Mouse (Mus musculus) frontal cortex, postnatal 25 days (tissue): ENCODE data around the gene Stt3b.

Experiments
- DNase-seq, 2 experiments: peaks; one replicate each; pipeline ENCODE4 v3.0.0; 2022; ENCODE audit warnings: low spot score in 2 of 2

The Stt3b gene

DNA sequence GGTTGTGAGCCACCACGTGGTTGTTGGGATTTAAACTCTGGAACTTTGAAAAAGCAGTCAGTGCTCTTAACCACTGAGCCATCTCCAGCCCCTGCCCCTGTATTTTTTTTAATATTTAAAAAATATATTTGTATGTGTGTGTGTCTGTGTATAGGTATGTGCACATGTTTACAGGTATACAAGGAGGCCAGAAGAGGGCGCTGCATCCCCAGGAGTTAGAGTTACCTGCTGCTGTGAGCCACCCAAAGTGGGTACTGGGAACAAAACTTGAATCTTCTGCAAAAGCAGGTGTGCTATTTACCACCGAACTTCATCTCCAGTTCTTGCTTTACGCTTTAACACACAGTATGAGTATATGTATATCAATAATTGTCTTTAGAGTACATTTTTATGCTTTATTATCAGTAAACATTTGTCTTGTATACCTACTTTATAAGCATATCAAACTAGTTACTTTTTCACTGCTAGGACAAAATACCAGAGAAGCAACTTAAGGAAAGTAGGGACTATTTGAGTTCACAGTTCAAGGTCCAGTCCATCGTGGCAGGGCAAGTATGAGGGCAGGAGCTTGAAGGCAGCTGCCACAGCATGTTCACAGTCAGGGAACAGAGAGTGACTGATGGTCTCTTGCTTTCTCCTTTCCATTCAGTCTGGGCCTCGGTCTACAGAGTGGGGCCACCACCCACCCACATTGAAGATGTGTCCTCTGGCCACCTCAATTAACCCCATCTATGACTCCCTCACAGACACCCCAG, 8.6 kb upstream of the Stt3b start:
- DNase-seq, result no peak

DNA sequence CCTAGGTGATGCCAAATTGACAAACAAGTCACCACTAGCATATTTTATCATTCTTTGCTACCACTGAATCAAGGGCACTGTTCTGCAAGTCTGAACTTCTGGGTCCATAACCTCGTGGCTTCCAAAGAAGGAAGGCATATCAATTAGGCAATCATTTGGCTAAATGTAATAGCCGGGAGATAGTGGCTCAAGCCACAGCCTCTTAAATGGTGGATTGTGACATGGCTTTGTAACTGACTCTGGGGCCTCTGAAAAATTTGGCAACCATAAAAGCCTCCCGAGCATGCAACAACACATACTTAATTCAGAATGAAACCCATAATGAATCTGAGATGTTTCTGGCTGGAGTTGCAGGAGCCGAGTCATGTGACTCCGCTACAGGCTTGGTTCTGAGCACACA, 6.8 kb upstream of the Stt3b start:
- DNase-seq, result no peak

DNA sequence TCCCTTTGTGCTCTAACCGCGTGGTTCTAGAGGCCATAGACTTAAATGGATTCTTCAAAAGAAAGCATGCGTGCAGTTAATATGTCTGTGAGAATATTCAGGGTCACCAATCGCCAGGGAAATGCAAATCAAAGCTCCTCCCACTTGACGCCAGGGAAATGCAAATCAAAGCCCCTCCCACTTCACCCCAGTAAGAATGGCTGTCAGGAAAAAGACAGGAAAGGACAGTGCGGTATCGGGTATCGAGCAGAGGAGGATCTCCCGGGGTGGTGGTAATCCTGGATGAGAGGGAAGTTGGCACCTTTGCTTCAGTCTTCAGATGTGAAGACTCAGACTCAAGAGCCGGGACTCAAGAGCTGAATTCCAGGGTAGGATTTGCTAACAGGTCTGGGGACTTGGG, 4.3 kb upstream of the Stt3b start:
- no peak for DNase-seq

DNA sequence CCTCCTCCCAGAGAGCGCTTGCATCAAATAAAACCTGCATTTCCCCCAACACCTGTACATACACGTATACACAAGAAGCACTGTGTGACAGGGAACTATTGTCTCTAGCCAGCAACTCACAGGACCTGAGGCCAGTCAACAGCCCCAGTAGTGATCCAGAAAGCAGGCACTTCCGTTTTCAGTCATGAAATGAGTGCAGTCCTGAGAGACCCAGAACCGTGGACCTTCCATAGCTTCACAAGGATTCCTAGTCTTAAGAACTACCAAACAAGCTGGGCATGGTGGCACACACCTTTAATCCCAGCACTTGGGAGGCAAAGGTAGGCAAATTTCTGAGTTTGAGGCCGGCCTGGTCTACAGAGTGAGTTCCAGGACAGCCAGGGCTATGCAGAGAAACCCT, 3.6 kb upstream of the Stt3b start:
- DNase-seq, result no peak

DNA sequence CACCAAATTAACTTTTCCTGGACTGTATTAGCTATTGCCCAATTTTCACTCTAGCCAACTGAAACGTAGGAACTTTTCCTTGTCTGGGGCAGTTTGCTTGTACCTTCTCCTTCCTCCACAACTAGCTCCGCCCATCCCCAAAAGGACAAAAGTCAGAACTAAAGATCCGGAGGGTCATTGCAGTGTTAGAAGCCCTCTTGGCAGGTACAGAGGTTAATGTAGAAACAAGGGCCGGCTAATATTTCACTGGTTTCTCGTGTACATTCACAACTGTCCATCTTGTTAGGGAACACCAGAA, 951 bp upstream of the Stt3b start:
- no peak for DNase-seq

DNA sequence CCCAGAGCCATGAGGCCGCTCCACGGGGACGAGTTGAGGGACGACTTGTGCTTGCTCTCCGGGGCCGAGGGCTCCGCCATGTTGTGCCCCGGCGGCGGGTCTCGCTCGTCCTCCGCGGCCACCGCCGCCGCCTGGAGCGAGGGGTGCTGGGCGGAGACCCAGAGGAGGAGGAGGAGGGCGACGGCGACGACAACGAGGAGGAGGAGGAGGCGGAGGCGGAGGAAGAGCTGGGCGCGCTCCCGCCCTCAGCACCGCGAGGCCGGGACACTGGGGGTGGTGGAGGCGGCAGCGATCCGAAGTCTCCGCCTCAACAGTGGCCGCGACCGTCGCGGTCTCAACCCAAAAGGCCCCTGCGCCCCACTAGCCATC, 260 bp downstream of the Stt3b start:
- peak in 1 of 2 experiments; percentile 58 for DNase-seq

DNA sequence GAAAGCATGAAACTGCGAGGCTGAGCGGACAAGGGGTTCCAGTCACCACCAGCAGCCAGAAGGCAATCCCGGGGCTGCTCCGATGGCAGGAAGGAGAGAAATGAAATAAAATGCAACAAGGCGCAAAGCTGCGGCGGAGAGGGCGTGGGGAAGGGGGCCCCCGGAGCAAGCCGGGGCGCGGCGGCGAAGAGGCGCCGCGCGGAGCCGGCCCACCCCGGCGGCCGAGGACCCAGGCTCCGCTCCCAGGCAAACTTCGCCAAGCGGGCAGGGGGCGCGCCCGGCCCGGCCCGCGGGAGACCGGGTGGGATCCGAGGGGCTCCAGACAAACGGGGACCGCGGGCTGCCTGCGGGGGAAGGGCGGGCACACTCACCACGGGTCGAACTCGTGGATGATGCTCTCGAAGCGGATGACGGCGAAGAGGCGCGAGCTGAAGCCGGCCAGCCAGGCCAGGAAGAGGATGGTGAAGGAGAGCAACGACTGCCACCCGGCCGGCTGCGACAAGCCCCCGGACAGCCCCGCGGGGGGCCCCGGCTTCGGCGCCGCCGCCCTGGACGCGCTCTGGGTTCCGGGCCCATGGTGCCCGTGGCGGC, 745 bp downstream of the Stt3b start:
- DNase-seq, result no peak

DNA sequence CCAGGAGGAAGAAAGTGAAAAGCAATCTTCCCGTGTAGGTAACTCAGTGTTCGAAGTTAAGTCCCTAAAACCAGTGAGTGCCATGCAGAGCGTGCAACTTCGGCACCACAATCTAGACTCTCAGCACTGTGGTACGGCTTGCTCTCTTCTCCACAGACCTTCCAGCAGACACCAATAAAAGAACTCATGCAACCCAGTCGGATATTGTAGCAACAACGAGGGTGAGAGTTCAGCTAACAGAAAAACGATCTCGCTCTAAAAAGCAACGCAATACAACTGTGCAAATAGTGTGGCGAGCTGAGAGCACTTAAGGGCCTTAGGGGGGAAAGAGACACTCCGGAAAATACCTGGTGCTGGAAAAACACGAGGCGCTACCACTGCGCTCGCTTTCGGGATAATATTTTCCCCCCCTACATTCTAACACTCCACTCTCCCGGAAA, 1.3 kb downstream of the Stt3b start:
- DNase-seq, result no peak

DNA sequence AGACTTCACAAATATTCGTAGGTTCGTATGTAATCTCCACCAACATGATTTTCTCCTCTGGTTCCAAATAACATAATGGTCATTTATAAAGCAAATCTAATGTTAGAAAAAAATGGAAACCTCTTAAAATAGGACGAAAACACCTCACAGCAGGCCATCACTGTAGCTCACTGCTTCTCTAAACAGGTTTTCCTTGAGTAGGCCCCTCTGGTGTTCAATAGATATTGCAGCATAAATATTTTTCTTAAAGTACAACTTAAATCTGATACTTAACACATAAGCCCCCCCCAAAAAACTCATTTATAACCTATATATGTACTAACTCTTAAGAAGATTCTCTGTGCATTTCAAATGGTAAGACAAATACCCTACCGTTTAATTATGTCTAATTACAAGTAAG, 1.8 kb downstream of the Stt3b start:
- no peak for DNase-seq

DNA sequence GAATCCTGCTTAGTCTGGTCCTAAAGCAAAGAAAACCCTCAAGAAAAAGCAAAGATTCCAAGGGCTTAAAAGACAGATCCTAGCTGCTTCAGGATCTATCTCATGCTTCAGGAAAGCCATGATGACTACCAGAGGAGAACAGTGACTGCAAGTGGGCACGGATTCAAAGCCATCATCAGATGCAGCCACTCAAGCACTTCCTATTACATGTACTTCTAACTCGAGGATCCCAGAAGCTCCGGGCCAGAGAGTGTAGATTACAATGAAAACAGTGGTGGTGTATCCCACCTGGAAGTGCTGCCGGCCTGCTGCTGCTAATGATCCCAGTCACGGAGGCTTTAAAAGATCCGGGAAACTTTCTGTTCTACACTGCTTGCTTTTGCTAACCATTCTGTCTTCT, 4.0 kb downstream of the Stt3b start:
- DNase-seq, result no peak

DNA sequence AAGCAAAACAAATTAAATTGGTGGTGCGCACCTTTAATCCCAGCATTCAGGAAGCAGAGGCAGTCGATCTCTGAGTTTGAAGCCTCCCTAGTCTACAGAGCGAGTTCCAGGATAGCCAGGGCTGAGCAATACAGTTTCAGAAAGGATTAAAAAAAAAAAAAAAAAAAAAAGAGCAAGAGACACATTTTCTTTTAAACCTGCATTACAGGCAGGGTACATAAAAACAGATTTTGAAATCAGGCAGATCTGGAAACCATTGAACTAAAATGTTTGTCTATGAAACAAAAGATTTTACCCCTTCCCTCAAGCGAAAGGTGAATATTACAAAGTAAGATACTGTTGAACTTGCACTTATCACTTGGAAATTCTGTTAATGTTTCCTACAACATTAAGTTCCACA, 6.1 kb downstream of the Stt3b start:
- no peak for DNase-seq

DNA sequence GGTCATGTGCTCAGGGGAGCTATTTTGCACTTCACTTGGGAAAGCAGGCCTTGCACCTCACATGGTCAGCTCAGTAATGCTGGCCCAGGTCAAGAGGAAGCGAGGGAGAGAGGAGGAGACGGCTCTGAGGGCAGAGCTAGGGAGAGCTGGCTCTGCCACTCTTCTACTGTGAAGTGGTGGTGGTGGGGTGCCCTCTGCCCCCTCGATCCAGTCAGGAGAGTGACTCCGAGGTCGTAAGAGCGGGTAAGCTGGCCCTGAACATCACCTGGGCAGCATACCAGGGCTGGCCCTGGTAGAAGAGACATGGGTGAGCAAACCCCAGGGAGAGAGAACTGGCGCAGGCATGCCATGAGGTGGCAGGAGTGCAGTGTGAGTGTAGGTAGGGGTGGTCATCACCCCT, 8.6 kb downstream of the Stt3b start:
- DNase-seq, result no peak

DNA sequence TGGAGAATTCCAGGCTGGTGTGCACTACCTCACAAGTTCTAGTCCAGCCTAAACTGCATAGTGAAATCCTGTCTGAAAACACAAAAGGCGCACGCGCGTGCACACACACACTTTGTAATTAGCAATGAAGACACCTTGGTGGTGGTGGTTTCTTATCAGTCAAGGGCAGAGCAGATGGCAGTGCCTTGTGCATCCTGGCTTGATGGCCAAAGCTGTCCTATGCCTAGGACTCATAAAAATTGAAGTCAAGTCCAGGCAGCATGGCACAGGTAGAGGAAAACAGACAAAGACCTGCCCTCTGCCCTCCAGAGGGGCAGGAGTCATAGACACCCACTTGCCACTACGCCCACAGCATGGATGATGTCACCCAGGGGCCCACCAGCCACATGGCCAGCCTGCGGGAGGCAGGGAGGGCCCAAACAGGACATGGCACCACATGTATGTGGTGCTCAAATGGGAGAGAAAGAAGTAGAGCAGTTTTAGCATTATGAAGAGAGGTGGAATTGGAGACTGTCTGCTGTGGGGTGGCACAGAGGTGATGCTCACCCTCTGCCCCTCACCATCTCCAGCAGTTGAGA, 9.1 kb downstream of the Stt3b start:
- no peak for DNase-seq

DNA sequence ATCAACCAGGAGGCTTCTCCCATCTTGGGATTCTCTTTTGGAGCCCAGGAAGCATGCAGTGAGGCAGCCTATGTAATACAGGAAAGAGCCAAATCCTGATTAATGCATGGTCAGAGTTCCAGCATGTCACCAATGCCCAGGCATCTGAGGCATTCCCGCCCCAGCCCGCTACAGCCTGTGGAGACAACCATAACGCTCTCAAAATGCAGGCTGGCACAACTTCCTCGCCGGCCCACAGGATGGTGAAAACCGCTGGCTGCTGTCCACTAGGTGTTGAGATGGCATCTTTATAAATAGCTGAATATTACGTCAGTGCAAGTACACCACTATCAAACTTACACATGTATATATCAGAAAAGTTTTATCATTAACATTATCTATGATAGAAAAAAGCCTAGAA, 13.5 kb downstream of the Stt3b start:
- no peak for DNase-seq

DNA sequence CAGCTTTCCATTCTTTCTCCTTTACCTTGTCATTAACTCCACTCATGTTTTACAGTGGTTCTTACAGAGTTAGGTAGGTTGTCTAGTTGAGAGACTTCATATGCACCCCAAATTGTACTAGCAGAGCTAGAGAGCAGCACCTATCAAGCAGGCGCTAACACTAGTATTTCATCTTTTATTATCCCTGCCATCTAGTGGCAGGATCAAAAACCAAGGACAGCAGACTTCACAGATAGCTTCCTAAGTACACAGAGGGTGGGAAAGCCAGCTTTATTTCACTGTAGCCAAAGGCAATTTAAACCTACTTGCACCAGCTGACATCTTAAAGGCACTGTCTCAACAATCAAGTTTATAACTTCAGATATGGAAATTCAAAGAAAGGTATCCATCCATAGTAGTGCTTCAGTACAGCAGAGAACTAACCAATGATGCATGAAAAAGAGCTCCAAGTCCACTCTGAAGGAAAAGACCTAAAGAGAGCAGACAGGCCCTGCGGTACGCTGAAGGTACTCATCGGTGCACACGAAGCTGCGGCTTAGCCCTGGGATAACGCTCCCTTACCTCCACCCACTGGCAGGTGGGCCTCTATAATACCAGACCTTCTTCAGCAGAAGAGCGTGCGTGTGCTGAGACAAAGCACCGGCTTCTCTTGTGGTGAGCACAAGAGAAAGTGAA, 16.2 kb downstream of the Stt3b start:
- DNase-seq, result no peak

DNA sequence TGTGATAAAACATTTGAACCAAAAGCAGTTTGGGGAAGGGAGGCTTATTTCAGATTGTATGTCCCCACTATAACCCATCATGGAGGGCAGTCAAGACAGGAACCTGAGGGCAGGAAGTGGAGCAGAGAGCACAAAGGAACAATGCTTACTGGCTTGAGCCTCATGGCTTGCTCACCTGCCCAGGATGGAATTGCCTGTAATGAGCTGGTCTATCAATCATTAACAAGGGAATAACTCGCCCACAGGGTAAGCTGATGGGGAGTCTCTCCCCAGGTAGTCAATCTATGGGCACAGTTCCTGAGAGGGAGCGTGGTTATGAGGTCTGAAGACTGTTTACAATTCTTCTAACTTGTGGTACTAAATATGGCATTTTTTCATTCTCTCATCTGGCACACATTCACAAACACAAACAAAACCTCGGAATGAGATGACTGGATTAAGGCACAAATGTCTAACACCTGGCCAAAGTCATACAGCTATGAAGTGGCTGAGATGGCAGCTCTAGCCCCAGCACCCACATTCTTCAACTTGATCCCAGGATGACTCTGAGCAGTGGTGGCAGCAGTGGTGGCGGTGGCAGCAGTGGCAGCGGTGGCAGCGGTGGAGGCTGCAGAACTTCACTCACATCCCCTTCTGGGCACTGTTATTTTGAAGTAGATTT, 22.3 kb downstream of the Stt3b start:
- DNase-seq, result no peak

DNA sequence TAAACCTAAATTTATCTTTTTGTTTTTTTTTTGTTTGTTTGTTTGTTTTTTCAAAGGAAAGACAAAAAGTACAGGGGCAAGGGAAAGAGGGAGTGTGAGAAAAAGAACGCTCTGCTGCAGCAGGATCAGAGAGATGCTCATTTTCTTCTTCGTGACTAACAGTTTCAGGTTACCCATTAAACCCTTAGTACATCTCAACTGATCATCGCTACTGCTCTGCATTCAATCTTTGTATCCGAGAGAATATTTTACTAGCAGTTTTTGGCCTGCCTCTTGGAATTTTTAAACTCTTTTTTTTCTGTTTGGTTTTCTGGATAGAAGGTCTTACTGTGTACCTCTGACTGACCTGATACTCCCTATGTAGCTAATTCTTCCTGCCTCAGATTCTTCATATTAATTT, 25.8 kb downstream of the Stt3b start:
- no peak for DNase-seq

DNA sequence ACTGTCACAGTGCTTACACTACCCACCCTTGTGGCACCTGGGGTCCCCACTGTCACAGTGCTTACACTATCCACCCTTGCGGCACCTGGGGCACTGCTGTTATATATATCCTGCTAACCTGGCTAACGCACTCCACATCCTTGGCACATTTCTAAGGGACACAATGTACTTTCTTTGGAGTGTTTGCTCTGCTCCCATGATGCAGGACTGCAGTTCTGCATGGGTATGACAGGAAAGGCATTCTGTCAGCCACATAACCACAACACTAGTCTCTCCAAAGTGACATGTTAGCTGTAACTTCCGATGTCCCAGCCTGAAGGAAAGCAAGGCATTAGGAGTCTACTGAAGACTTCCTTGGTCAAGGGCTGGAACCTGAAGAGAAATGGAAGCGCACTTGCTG, 26.8 kb downstream of the Stt3b start:
- no peak for DNase-seq

DNA sequence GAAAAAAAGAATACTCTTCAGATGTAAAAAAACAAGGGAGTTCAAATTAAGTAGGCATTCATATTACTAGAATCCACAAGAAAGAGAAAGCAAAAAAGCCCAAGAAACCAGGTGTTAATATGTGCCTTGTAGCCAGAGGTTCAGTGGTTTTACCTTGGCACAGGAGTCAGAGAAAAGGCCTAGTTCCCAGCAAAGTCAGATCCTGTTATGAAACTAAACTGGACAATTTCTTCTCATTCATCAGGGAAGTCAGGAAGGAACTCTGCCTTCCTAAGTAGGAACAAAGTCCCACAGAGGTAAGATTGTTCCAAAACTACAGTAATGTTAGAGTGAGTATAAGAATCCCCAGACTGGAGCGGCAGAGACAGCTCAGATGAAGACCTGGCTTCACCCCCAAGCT, 31.6 kb downstream of the Stt3b start:
- no peak for DNase-seq

DNA sequence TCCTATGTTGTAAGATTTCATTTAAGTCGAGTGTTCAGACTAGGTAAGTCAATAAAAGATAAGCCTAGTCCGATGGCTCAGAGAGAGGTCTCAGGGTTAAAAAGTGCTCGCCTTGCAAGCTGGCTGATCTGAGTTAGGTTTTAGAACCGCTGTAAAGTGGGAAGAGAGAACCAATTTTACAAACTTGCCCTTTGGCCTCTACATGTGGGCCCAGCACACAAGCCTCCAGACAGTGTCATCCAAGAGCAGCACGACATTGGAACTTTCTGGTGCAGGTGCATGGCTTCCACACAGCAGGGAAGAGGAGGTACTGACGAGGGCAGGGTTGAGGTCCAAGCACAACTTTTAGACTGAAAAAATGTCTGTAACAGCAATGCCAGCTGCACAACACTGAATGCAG, 35.4 kb downstream of the Stt3b start:
- DNase-seq, result no peak

DNA sequence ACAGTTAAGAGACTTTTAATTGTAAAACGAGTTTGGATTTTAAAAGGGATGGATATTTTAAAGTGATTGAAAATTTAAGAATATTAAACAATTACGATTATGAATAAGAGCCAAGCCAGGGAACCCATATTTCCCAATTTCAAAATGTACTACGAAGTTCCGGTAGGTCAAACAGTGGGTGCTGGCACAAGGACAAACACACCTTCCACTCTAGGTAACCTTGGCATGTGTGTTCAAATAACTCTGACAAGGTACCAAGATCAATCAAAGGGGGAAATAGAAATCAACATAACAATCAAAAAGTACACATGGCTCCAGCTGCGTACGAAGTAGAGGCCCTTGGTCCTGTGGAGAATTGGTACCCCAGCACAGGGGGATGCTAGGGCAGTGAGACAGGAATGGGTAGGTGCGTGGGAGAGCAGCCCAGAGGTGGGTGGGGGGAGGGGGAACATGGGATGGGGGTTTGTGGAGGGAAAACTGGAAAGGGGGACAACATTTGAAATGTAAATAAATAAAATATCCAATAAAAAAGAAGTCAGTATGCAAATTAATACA, 37.0 kb downstream of the Stt3b start:
- no peak for DNase-seq

DNA sequence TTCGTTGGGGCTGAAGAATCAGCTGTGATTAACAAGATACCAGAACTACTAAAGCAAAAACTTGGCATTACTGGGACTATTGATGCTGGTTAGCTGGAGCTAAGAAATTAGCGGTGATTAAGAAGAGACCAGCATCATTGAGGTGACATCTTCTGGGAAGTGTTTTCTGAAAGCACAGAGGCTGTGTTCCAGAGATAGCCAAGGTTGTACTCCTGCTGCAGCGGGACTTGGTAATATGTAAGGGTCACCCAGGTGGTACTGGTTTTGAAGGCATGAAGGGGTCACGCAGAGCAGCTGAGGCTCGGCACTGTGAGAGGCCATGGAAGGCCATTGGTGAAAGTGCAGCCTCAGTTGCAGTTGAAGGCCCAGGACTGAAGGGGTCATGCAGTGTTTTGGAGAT, 37.8 kb downstream of the Stt3b start:
- DNase-seq, result peak; percentile 29 to 37
